Mouse (Mus musculus): ENCODE data around the gene Nckap5l.

- no peak for TF ChIP-seq CTCF (conservative IDR thresholded peaks at IDR 0.05; ENCODE audit: insufficient read depth, insufficient read length, low read depth, low read length)
- no peak for TF ChIP-seq POLR2A (IDR thresholded peaks at IDR 0.05; ENCODE audit: low read depth, low read length)
Observed at GRCm38 (mm10) chr15:99408845-99409244, 48.7 kb downstream of the Nckap5l start.
